Mouse (Mus musculus): ENCODE data around the gene Mier2. TPM values are rescaled to one million over a fixed set of nuclear protein-coding genes. Genes with fewer than 3 reads are reported as not detected.

Mier2 gene
- total RNA-seq, 1 experiment from 2014 or later = 10.0 TPM

DNA sequence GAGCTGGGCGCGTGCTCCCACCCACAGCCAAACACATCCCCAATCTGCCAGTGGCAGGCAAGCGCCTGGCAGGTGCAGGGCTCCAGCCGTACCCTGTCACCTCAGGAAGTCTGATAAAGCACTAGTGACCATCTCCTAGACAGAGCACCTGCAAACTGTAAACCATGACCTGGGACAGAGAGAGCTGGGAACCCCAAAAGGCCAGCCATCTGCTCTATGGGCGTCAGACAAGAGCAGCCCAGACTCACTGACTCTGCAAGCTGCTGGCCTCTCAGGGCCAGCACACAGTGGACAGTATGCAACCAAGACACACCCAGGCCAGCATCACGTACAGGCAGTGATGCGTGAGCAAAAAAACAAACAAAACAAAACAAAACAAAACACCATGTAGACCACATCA lies 23.9 kb upstream of the Mier2 start:
- ATAC-seq (replicated peaks; ENCODE audit: insufficient number of reproducible peaks, low FRiP score, low TSS enrichment, poor library complexity, severe bottlenecking) = no peak

GRCm38 (mm10) chr10:79578276-79578675 lies 23.3 kb upstream of the Mier2 start:
- no peak for ATAC-seq (replicated peaks; ENCODE audit: insufficient number of reproducible peaks, low FRiP score, low TSS enrichment, poor library complexity, severe bottlenecking)

DNA sequence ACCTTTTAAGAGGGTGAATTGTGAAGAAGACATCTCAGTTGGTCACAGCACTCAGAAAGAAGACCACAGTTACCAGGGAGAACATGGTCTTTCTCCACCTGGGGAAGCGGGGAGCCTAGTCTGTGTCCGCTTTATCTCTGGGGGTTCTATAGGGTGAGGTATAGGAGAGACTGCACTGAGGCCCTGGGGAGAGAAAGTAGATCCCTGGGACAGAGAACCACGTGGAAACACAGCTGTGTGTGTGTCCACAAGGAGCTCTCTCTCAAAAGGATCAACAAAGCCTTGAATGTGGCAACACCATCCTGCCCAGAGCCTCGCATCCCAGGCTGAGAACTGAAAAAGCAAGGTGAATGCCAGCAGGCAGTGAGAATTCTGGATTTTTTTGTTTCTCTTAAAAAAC lies 22.4 kb upstream of the Mier2 start:
- no peak for ATAC-seq (replicated peaks; ENCODE audit: insufficient number of reproducible peaks, low FRiP score, low TSS enrichment, poor library complexity, severe bottlenecking)

DNA sequence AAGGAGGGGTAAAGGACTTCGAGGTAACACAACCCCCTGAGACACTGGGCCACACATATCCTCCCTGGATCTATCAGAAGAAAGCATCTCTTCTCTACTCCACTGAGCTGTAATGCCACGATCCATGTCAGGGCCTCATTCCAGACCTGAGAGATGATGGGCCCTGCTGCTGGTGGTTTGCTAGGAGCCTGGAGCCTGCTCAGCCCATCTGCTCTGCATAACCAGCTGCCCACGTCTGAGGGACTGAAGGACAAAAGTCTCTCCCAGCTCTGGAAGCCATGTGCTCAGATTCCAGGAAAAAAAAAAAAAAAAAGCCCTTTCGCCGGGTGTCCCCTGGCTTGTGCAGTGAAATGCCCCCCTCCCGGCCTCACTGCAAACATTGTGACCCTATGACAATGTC lies 20.8 kb upstream of the Mier2 start:
- ATAC-seq (replicated peaks; ENCODE audit: insufficient number of reproducible peaks, low FRiP score, low TSS enrichment, poor library complexity, severe bottlenecking) = no peak

- ATAC-seq (replicated peaks; ENCODE audit: insufficient number of reproducible peaks, low FRiP score, low TSS enrichment, poor library complexity, severe bottlenecking) = no peak
Measured at GRCm38 (mm10) chr10:79574796-79575195, 19.8 kb upstream of the Mier2 start.

GRCm38 (mm10) chr10:79574350-79574749 lies 19.4 kb upstream of the Mier2 start:
- no peak for ATAC-seq (replicated peaks; ENCODE audit: insufficient number of reproducible peaks, low FRiP score, low TSS enrichment, poor library complexity, severe bottlenecking)

GRCm38 (mm10) chr10:79573611-79574010 lies 18.6 kb upstream of the Mier2 start:
- no peak for ATAC-seq (replicated peaks; ENCODE audit: insufficient number of reproducible peaks, low FRiP score, low TSS enrichment, poor library complexity, severe bottlenecking)

- ATAC-seq (replicated peaks; ENCODE audit: insufficient number of reproducible peaks, low FRiP score, low TSS enrichment, poor library complexity, severe bottlenecking) = no peak
Measured at GRCm38 (mm10) chr10:79571314-79571713, 16.3 kb upstream of the Mier2 start.

GRCm38 (mm10) chr10:79569921-79570320 lies 14.9 kb upstream of the Mier2 start:
- ATAC-seq (replicated peaks; ENCODE audit: insufficient number of reproducible peaks, low FRiP score, low TSS enrichment, poor library complexity, severe bottlenecking) = no peak

DNA sequence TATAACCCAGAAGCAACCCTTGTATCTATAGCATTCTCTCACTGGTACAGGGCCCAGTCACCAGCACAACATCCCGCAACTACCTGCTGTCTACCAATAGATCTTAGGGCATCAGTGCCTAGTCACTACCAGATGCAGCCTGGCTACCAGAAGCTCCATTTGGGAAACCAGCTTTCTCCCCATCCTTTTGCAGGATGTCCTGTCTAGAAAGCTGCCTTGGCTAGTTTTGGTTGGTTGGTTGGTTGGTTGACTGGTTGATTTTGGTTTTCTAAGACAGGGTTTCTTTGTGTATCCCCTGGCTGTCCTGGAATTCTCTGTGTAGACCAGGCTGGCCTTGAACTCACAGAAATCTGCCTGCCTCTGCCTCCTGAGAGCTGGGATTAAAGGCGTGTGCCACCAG lies 4.7 kb upstream of the Mier2 start:
- no peak for ATAC-seq (replicated peaks; ENCODE audit: insufficient number of reproducible peaks, low FRiP score, low TSS enrichment, poor library complexity, severe bottlenecking)

- no peak for ATAC-seq (replicated peaks; ENCODE audit: insufficient number of reproducible peaks, low FRiP score, low TSS enrichment, poor library complexity, severe bottlenecking)
Measured at GRCm38 (mm10) chr10:79557496-79557895, 2.5 kb upstream of the Mier2 start.

GRCm38 (mm10) chr10:79556951-79557350 lies 2.0 kb upstream of the Mier2 start:
- no peak for ATAC-seq (replicated peaks; ENCODE audit: insufficient number of reproducible peaks, low FRiP score, low TSS enrichment, poor library complexity, severe bottlenecking)

DNA sequence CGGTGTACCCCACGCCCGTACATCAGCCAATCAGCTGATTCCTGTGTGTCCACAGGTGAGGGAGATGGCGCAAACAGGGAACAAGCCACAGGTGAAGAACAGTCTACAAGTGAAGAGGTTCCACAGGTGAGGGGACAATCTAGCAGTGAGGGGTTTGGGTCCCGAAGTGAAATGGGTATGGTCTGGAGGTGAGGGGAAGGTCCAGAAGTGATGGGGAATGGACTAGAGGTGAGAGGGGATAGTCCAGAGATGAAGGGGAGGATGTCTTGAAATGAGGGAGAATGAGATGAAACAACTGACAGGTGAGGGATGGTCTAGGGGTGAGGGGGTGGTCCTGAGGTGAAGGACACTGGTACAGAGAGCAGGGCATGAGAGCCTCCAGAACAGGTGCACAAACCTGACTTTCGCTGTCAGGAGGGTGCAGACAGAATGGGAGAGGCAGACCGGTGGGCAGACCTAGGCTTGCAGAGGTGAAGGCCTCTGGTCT lies 282 bp upstream of the Mier2 start:
- ATAC-seq (replicated peaks; ENCODE audit: insufficient number of reproducible peaks, low FRiP score, low TSS enrichment, poor library complexity, severe bottlenecking) = 0 out of 2 replicates have a peak, but pooled peaks have one; percentile 12

GRCm38 (mm10) chr10:79553691-79554090 lies 1.3 kb downstream of the Mier2 start:
- ATAC-seq (replicated peaks; ENCODE audit: insufficient number of reproducible peaks, low FRiP score, low TSS enrichment, poor library complexity, severe bottlenecking) = no peak

- no peak for ATAC-seq (replicated peaks; ENCODE audit: insufficient number of reproducible peaks, low FRiP score, low TSS enrichment, poor library complexity, severe bottlenecking)
Measured at GRCm38 (mm10) chr10:79553176-79553575, 1.8 kb downstream of the Mier2 start.

DNA sequence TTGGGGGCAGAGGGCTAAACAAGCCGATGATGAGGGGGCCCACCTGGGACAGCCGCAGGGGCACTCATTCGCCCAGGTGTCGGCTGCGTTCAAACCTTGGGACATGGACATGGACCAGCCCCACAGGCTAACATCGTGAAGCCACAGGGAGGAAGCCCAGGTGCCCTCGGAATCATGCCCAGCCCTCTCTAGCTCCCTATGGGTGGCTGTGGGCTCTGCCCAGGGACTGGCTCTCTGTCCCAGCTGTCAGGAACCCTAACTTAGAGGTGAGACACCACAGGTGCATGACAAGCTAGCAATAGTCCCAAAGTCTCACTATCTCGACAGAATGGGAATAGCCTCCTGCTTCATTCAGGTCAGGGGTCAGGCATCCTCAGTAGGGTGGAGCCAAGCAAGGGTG lies 2.5 kb downstream of the Mier2 start:
- ATAC-seq (replicated peaks; ENCODE audit: insufficient number of reproducible peaks, low FRiP score, low TSS enrichment, poor library complexity, severe bottlenecking) = no peak

- ATAC-seq (replicated peaks; ENCODE audit: insufficient number of reproducible peaks, low FRiP score, low TSS enrichment, poor library complexity, severe bottlenecking) = no peak
Measured at GRCm38 (mm10) chr10:79550366-79550765, 4.6 kb downstream of the Mier2 start.

DNA sequence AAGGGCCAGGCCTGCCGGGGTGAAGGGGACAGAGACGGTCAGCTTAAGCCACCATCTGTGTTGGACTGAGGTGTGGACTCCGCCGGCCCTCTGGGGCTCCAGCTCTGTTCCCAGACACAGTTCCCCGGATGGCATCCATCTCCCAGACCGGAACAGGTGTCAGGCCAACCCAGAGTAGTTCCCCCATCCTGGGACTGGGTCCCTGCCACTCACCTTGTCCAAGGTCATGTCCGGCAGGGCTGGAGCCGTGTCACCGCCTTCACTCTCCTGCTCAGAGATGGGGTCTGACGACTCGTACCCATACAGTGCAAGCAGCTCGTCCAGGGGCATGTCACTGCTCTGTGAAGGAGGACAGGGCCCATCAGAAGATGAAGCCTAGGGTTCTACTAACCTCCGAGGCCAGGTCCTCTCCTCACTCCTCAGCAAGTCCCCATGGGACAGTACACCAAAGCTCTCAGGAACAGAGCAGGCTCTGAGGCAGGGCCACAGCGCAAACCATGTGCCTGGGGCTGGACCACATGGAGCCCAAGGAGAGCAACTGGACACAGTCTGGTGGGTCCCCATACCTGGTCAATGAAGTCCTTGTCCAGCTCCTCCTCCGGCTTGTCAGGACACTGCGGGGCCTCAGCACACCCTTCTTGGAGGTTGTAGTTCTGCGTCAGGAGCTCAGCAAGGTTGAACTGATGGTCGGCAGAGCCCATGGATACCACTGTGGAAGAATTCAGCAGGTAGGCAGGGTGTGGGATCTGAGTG lies 5.9 kb downstream of the Mier2 start:
- ATAC-seq (replicated peaks; ENCODE audit: insufficient number of reproducible peaks, low FRiP score, low TSS enrichment, poor library complexity, severe bottlenecking) = no peak

DNA sequence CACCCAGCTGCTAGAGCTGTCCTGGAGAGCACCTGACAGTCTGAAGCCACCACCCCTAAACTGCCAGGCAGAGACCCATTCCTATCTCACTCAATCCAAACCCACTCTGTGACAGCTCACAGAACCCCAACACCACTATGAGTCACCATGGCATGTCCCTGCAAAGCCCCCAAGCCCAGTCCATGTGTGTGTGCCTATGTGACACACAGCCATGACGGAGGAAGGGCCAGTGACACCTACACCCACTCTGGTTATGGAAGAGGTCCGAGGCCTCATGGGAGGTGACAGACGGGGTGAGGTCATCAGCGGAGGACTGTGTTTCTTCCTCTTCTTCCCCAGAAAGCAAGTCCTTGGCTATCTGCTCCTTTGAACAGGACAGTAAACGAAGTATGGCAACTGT lies 6.5 kb downstream of the Mier2 start:
- ATAC-seq (replicated peaks; ENCODE audit: insufficient number of reproducible peaks, low FRiP score, low TSS enrichment, poor library complexity, severe bottlenecking) = no peak

GRCm38 (mm10) chr10:79547148-79547675 lies 7.8 kb downstream of the Mier2 start:
- no peak for ATAC-seq (replicated peaks; ENCODE audit: insufficient number of reproducible peaks, low FRiP score, low TSS enrichment, poor library complexity, severe bottlenecking)

Data from monocyte, adult 5-6 weeks (primary cell).